Mouse (Mus musculus) adrenal gland, adult 8-10 months (tissue): ENCODE data around the gene Syce1l. TPM values are rescaled to one million over a fixed set of nuclear protein-coding genes. Genes with fewer than 3 reads are reported as not detected.

ENCODE experiments used
- DNase-seq: peaks from one replicate; pipeline ENCODE4 v3.0.0; 2022
- total RNA-seq, 4 experiments: library from RNA; stranded (reverse); gene quantifications; 2 replicates each; pipeline ENCODE4 v1.2.4; 2022

Syce1l gene
- total RNA-seq, 4 experiments from 2014 or later: 0.49 to 0.62 TPM; not detected in 2

DNA sequence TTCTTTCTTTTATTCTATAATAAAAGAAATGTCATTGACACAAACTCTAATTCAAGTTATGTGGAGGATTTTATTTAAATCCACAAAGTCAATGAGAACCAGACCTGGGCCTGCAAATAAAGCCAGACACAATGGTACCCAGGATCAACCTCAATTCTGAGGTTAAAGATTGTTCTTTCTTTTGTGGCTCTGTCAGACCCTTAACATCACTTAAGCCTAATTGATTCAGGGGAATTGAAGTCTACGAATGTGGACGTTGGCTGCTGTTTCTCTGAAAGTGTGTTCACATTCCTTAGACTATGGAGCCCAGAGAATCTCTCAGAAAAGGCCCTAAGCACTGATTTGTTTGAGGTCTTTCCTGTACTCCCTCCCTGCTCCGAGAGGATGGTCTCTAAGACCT lies 30.3 kb downstream of the Syce1l start:
- DNase-seq: no peak

DNA sequence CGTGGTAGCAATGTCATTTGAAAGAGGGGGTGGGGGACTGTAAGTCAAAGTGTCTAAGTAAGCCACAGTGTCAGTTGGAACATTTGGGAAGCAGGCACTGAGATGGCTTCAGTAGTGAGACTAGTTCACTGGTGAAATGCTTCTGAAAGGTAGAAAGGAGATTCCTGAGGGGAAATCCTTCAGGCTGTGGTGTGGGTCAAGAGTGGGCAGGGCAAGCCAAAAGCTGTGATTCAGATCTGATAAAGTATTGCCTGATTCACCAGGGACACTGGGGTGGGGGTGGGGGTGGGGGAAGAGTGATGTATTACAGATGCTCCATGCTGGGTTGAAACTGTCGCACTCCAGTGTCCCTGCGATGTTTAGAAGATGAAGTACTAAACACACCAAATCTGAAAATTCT lies 31.6 kb downstream of the Syce1l start:
- DNase-seq: no peak

- DNase-seq: peak; percentile 19
These were observed 32.3 kb downstream of the Syce1l start for GRCm38 (mm10) chr8:113675281-113675680.

DNA sequence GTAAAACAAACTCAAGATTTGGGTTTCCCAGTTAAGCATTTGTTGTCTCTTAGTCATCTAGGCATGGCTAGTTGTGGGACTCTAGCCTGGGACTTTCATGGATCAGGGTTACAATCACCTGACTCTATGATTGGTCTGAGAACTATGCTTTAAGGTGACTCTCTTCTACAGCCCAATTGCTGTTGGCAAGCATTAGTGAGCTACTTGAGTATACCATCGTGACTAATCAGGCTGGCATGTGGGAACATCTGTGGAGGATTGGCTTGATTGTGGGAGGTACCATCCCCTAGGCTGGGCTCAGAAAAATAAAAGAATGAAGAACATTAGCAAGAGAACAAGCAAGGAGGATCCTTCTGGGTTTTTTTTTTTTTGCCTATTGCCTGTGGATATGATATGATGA lies 33.8 kb downstream of the Syce1l start:
- DNase-seq: no peak

GRCm38 (mm10) chr8:113679361-113679760 lies 36.3 kb downstream of the Syce1l start:
- no peak for DNase-seq

DNA sequence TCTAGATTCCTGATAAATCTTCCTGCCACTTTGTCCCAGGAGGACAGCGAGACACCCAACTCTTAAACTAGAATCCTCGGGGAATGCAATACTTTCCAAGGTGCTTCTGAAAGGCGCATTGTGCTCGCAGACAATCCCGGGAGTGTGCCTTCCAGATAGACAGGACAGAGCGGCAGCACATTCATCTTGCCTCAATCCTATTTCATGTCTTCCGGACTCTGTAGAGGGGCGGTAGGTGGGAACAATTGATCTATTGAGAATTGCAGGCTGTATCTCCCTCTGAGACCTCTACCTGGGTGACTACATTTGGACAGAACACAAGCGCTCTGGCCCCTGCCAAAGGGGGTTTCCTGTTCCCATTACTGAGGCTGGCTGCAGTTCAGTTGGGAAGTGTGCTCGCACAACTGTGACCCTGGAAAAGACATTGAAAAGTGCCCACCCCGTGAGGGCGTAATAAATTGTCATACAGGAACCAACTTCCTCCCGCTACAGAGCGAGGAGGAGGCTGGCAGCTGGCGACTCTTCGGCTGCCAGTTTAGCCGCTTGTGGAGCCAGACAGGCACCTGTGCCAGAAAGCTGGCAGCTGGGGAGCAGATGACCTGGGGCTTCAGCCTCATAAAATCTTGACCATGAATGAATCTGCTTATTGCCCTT lies 45.0 kb downstream of the Syce1l start:
- DNase-seq: peak; percentile 2

DNA sequence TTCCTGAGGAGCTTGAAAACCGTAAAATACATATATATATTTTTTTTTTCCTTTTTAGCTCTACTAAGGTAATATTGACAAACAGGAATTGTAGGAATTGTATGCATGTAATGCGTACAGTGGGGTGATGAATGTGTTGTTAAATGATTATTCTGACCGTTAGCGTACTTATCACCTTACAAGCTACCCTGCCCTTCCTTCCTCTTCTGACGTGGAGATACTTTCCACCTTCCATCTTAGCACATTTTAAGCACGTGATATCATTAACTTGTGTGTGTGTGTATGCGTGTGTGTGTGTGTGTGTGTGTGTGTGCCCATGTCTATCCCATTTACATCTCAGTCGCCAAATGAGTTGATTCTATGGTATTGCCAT lies 45.5 kb downstream of the Syce1l start:
- no peak for DNase-seq

DNA sequence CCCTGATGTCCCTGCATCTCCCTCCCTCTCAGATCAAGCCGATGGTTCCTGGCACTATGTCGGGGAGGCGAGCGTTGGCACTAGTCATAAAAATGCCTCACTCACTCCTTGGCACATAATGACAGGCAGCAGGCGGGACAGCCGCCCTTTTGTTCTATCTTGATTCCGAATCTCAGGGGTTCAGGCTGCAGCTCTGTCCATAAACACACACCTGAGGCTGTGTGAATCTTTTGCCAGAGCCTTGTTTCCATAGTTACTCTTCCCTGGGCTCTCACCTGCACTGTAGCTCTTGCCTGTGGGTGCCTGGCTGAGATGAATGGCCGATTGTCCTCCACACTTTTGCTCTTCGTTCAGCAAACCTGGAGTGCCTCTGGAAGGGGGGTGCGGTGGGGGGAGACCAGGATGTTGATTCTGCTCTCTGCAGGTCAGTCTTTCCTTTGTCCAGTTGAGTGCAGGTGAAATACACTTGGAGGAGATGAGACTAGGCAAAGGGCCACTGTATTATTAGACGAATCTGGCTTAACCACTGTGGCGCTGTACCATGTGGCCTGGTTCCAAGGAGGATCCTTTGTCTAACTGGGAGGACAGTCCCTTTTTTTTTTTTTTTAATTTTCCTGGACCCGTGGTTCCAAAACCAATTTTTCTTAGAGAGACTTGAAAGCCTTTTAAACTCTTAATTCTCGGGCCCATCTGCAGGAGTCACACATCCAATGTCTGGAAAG lies 48.8 kb downstream of the Syce1l start:
- no peak for DNase-seq

GRCm38 (mm10) chr8:113704968-113705367 lies 62.0 kb downstream of the Syce1l start:
- no peak for DNase-seq

Other genes starting within 250 kb of the Syce1l start
- gene Mon1b, start 7.6 kb upstream of the Syce1l start, total RNA-seq: 10 to 100 TPM; 21.1 to 25.5 (median 23.7) TPM
- under 1 TPM in 1 of 4 experiments, not detected in 3; 0.07 TPM for gene Adamts18, start 205.5 kb downstream of the Syce1l start, total RNA-seq